Mouse (Mus musculus): ENCODE measurements at regions not wholly inside any gene's neighbourhood (a gene's known extent, or its start where the extent isn't known, plus 50 kb on each side); places are given as distances from the start of the nearest gene placed in this dataset.

- WGBS, result 50% methylated on average over 1 of the region's 1 CpGs
- no peaks in the 10 kb centered on the region for H3K9me3 ChIP-seq (replicated peaks; ENCODE audit: low read length)
- no peak overlapping the region for H3K27ac ChIP-seq
- TF ChIP-seq CTCF (IDR thresholded peaks at IDR 0.05; ENCODE audit: low read depth), result no peak
- no peaks in the 10 kb centered on the region for H3K4me1 ChIP-seq (replicated peaks; ENCODE audit: insufficient read depth, low read length)
- ATAC-seq (replicated peaks; ENCODE audit: low FRiP score, low read depth) (no peak), DNase-seq (ENCODE audit: low spot score) (no peak)
- no peak overlapping the region for H3K4me2 ChIP-seq (ENCODE audit: low read length)
- H3K4me3 ChIP-seq (replicated peaks; ENCODE audit: low read depth, low read length), result no peak overlapping the region
- no peaks in the 10 kb centered on the region for H3K36me3 ChIP-seq (ENCODE audit: insufficient read depth, low read length)
- no peak overlapping the region for H3K9ac ChIP-seq (ENCODE audit: low read depth, low read length)
- H3K27me3 ChIP-seq (ENCODE audit: insufficient read depth, low read length), result no peaks in the 10 kb centered on the region
These were observed 759.9 kb upstream of the Fam160b2 start for GRCm38 (mm10) chr14:71359581-71359980.

- DNase-seq (ENCODE audit: low spot score) (peak; percentile 48), ATAC-seq (replicated peaks; ENCODE audit: low FRiP score, low read depth) (no peak)
- no peak overlapping the region for H3K4me2 ChIP-seq (ENCODE audit: low read length)
- no peak for TF ChIP-seq CTCF (IDR thresholded peaks at IDR 0.05; ENCODE audit: low read depth)
- H3K27ac ChIP-seq, result no peak overlapping the region
- H3K9me3 ChIP-seq (replicated peaks; ENCODE audit: low read length), result no peaks in the 10 kb centered on the region
- no peak overlapping the region for H3K4me3 ChIP-seq (replicated peaks; ENCODE audit: low read depth, low read length)
- 20% methylated on average over 5 of the region's 5 CpGs for WGBS
- H3K27me3 ChIP-seq (ENCODE audit: insufficient read depth, low read length), result no peaks in the 10 kb centered on the region
- H3K4me1 ChIP-seq (replicated peaks; ENCODE audit: insufficient read depth, low read length), result no peaks in the 10 kb centered on the region
- no peak overlapping the region for H3K9ac ChIP-seq (ENCODE audit: low read depth, low read length)
- H3K36me3 ChIP-seq (ENCODE audit: insufficient read depth, low read length), result no peaks in the 10 kb centered on the region
These were observed 738.6 kb upstream of the Fam160b2 start for GRCm38 (mm10) chr14:71338219-71338618.

DNA sequence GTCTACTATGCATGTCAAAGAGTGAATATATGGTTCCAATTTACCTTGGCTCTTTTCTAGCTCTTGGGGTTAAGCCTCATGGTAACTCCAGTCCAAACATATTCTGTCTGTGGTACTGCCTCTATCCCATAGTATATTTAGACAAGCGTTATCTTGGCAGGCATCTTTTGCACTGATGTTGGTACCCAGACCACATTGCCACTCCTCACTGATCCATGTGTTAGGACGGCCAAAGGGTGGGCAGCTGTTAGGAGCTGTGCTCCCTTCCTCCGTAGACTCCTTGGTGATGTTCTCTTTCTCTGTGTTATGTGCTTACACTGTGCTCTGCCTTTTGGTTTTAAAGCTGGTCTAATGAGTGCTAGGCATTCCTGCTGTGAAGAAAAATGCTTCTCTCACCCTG is 737.3 kb upstream of the Fam160b2 start:
- Histone ChIP-seq H3K4me3 (replicated peaks; ENCODE audit: low read depth, low read length) (no peak overlapping the region), H3K4me2 (ENCODE audit: low read length) (no peak overlapping the region), H3K9ac (ENCODE audit: low read depth, low read length) (no peak overlapping the region), H3K27ac (no peak overlapping the region), H3K4me1 (replicated peaks; ENCODE audit: insufficient read depth, low read length) (no peaks in the 10 kb centered on the region), H3K9me3 (replicated peaks; ENCODE audit: low read length) (no peaks in the 10 kb centered on the region), H3K27me3 (ENCODE audit: insufficient read depth, low read length) (no peaks in the 10 kb centered on the region), H3K36me3 (ENCODE audit: insufficient read depth, low read length) (no peaks in the 10 kb centered on the region)
- no peak for TF ChIP-seq CTCF (IDR thresholded peaks at IDR 0.05; ENCODE audit: low read depth)
- ATAC-seq (replicated peaks; ENCODE audit: low FRiP score, low read depth) (no peak), DNase-seq (ENCODE audit: low spot score) (no peak)
- 88% methylated on average over 3 of the region's 3 CpGs for WGBS

- no peak for ATAC-seq (replicated peaks; ENCODE audit: low FRiP score, low read depth)
- Histone ChIP-seq H3K4me2 (ENCODE audit: low read length) (no peak overlapping the region), H3K9me3 (replicated peaks; ENCODE audit: low read length) (no peaks in the 10 kb centered on the region), H3K27me3 (ENCODE audit: insufficient read depth, low read length) (no peaks in the 10 kb centered on the region), H3K4me1 (replicated peaks; ENCODE audit: insufficient read depth, low read length) (no peaks in the 10 kb centered on the region), H3K36me3 (ENCODE audit: insufficient read depth, low read length) (no peaks in the 10 kb centered on the region), H3K27ac (no peak overlapping the region), H3K4me3 (replicated peaks; ENCODE audit: low read depth, low read length) (no peak overlapping the region), H3K9ac (ENCODE audit: low read depth, low read length) (no peak overlapping the region)
- no peak for DNase-seq (ENCODE audit: low spot score)
- TF ChIP-seq CTCF (IDR thresholded peaks at IDR 0.05; ENCODE audit: low read depth), result no peak
- WGBS, result 96% methylated on average over 1 of the region's 1 CpGs
These were observed 734.4 kb upstream of the Fam160b2 start for GRCm38 (mm10) chr14:71334022-71334421.

DNA sequence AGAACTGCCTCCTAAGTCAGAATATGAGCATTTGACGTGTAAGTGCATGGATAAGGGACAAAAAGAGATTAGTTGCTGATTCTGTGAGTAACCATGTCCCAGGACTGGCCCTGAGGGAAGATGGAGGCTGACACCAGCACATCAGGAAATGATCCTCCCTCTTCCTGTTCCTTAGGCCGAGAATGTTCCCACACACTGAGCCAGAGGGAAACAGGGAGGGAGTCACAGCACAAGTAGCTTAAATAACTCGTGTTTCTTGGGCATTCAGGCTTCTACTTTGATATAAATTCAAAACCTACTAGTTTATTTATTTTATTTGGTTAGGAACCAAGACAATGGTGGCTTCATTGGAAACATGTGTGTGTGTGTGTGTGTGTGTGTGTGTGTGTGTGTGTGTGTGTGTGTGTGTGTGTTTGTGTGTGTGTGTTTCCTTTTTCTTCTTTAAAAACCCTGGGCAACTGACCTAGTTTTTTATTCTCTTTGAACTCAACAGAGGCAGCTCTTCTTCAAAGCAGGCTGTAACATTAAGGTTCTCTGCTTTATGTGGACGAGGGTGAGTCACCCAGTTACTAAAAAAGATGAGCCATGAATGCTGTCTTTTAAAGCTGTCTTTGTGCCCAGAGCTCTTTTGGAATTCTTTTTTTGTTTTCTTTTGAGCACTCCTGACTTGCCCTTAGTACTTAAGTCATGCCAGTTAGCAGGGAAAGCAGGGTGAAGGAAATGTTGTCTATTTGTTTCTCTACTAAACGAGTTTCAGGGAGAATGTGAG is 730.4 kb upstream of the Fam160b2 start:
- Histone ChIP-seq H3K9me3 (replicated peaks; ENCODE audit: low read length) (no peaks in the 10 kb centered on the region), H3K4me3 (replicated peaks; ENCODE audit: low read depth, low read length) (no peak overlapping the region), H3K9ac (ENCODE audit: low read depth, low read length) (no peak overlapping the region), H3K27ac (no peak overlapping the region), H3K36me3 (ENCODE audit: insufficient read depth, low read length) (no peaks in the 10 kb centered on the region), H3K4me1 (replicated peaks; ENCODE audit: insufficient read depth, low read length) (no peaks in the 10 kb centered on the region), H3K27me3 (ENCODE audit: insufficient read depth, low read length) (no peaks in the 10 kb centered on the region), H3K4me2 (ENCODE audit: low read length) (no peak overlapping the region)
- WGBS, result 51% methylated on average over 5 of the region's 5 CpGs
- DNase-seq (ENCODE audit: low spot score), result peak; percentile 22
- no peak for TF ChIP-seq CTCF (IDR thresholded peaks at IDR 0.05; ENCODE audit: low read depth)
- no peak for ATAC-seq (replicated peaks; ENCODE audit: low FRiP score, low read depth)

GRCm38 (mm10) chr14:71327621-71328020 is 728.0 kb upstream of the Fam160b2 start:
- no peak for DNase-seq (ENCODE audit: low spot score)
- Histone ChIP-seq H3K27ac (no peak overlapping the region), H3K4me1 (replicated peaks; ENCODE audit: insufficient read depth, low read length) (no peaks in the 10 kb centered on the region), H3K9me3 (replicated peaks; ENCODE audit: low read length) (no peaks in the 10 kb centered on the region), H3K9ac (ENCODE audit: low read depth, low read length) (no peak overlapping the region), H3K4me2 (ENCODE audit: low read length) (no peak overlapping the region), H3K27me3 (ENCODE audit: insufficient read depth, low read length) (no peaks in the 10 kb centered on the region), H3K36me3 (ENCODE audit: insufficient read depth, low read length) (no peaks in the 10 kb centered on the region), H3K4me3 (replicated peaks; ENCODE audit: low read depth, low read length) (no peak overlapping the region)
- no peak for ATAC-seq (replicated peaks; ENCODE audit: low FRiP score, low read depth)
- TF ChIP-seq CTCF (IDR thresholded peaks at IDR 0.05; ENCODE audit: low read depth), result no peak
